Mouse (Mus musculus) lung, postnatal 14 days (tissue): ENCODE measurements at regions not wholly inside any gene's neighbourhood (a gene's known extent, or its start where the extent isn't known, plus 50 kb on each side); places are given as distances from the start of the nearest gene placed in this dataset.

Experiments used
- DNase-seq: peaks from one replicate; pipeline ENCODE4 v3.0.0; 2021

GRCm38 (mm10) chr15:24929742-24930141 is 483.8 kb downstream of the Basp1 start:
- no peak for DNase-seq

GRCm38 (mm10) chr15:24911866-24912265 is 501.7 kb downstream of the Basp1 start:
- no peak for DNase-seq

- DNase-seq: no peak
Observed at GRCm38 (mm10) chr15:24911466-24911865, 502.1 kb downstream of the Basp1 start.

- DNase-seq: no peak
Observed at GRCm38 (mm10) chr15:24906957-24907356, 506.6 kb downstream of the Basp1 start.

GRCm38 (mm10) chr15:24878846-24879245 is 534.7 kb downstream of the Basp1 start:
- no peak for DNase-seq

GRCm38 (mm10) chr15:24877711-24878598 is 535.6 kb downstream of the Basp1 start:
- DNase-seq: no peak

GRCm38 (mm10) chr15:24876157-24876731 is 537.3 kb downstream of the Basp1 start:
- DNase-seq: no peak

- no peak for DNase-seq
Observed at GRCm38 (mm10) chr15:24840271-24840670, 573.3 kb downstream of the Basp1 start.

- DNase-seq: no peak
Observed at GRCm38 (mm10) chr15:24838390-24838789, 575.2 kb downstream of the Basp1 start.

GRCm38 (mm10) chr15:24827881-24828280 is 585.7 kb downstream of the Basp1 start:
- DNase-seq: no peak

GRCm38 (mm10) chr15:24827259-24827658 is 586.3 kb downstream of the Basp1 start:
- DNase-seq: no peak

GRCm38 (mm10) chr15:24796836-24797235 is 616.7 kb downstream of the Basp1 start:
- no peak for DNase-seq

- no peak for DNase-seq
Observed at GRCm38 (mm10) chr15:24793381-24793780, 620.2 kb downstream of the Basp1 start.

- DNase-seq: no peak
Observed at GRCm38 (mm10) chr15:24786336-24786735, 627.2 kb downstream of the Basp1 start.

GRCm38 (mm10) chr15:24778234-24778633 is 635.3 kb downstream of the Basp1 start:
- DNase-seq: no peak

- DNase-seq: no peak
Observed at GRCm38 (mm10) chr15:24751480-24752157, 661.9 kb downstream of the Basp1 start.

- DNase-seq: no peak
Observed at GRCm38 (mm10) chr15:24743240-24743639, 670.3 kb downstream of the Basp1 start.

GRCm38 (mm10) chr15:24725170-24725569 is 688.4 kb downstream of the Basp1 start:
- DNase-seq: no peak

GRCm38 (mm10) chr15:24724664-24725063 is 688.9 kb downstream of the Basp1 start:
- DNase-seq: peak; percentile 18

- no peak for DNase-seq
Observed at GRCm38 (mm10) chr15:24720346-24720745, 693.2 kb downstream of the Basp1 start.

- no peak for DNase-seq
Observed at GRCm38 (mm10) chr15:24682167-24682566, 731.4 kb downstream of the Basp1 start.

- no peak for DNase-seq
Observed at GRCm38 (mm10) chr15:24648938-24649337, 764.6 kb downstream of the Basp1 start.

GRCm38 (mm10) chr15:24635620-24636019 is 777.9 kb downstream of the Basp1 start:
- no peak for DNase-seq

GRCm38 (mm10) chr15:24596242-24596641 is 817.3 kb downstream of the Basp1 start:
- peak; percentile 31 for DNase-seq
